Mouse (Mus musculus) E14TG2a.4 (cell line): ENCODE measurements around the gene Emp2.
A peak's percentile ranks its signal among the peaks of the same experiment; 100 is the strongest.

Experiments used
- CTCF ChIP-seq: conservative IDR thresholded peaks from 2 replicates; pipeline ENCODE4 v1.5.1; 2014; ENCODE audit warnings: low read length
- NANOG ChIP-seq: IDR thresholded peaks from 2 replicates; pipeline ENCODE4 v1.6.1; 2014; ENCODE audit warnings: borderline replicate concordance, low read length, mixed read lengths
- POU5F1 ChIP-seq: IDR thresholded peaks from 2 replicates; pipeline ENCODE4 v1.6.1; 2014; ENCODE audit warnings: low read length, borderline replicate concordance

- TF ChIP-seq CTCF, result peak; percentile 71
- no peak for TF ChIP-seq NANOG
- TF ChIP-seq POU5F1, result no peak
Observed at GRCm38 (mm10) chr16:10280286-10280951, 33.3 kb downstream of the Emp2 start.
